Mouse (Mus musculus) midbrain, embryonic 16.5 days (tissue): ENCODE results near the gene Hoxa13. TPM values are rescaled to one million over a fixed set of nuclear protein-coding genes. Genes with fewer than 3 reads are reported as not detected.

Experiments
- ATAC-seq: fragments of 200-750 bp; cut with Nextera tagmentation; 2 replicates; pipeline ENCODE4 v1.8.0; 2017; ENCODE audit warnings: moderate TSS enrichment
- H3K27ac ChIP-seq: fragments of 300-500 bp; sonication (generic); 2 replicates; pipeline ENCODE4 v1.5.1; 2014; ENCODE audit warnings: mild to moderate bottlenecking, low read length, mixed read lengths
- H3K27me3 ChIP-seq: fragments of 300-500 bp; sonication (generic); 2 replicates; pipeline ENCODE4 v1.6.1; 2014; ENCODE audit warnings: low read depth, low read length, mixed read lengths; ENCODE audit not compliant: control insufficient read depth, insufficient read depth
- H3K36me3 ChIP-seq: fragments of 300-500 bp; sonication (generic); 2 replicates; pipeline ENCODE4 v1.6.1; 2014; ENCODE audit warnings: mild to moderate bottlenecking, low read length, moderate library complexity, mixed read lengths; ENCODE audit not compliant: control insufficient read depth, insufficient read depth
- H3K4me1 ChIP-seq: fragments of 300-500 bp; sonication (generic); 2 replicates; pipeline ENCODE4 v1.6.1; 2014; ENCODE audit warnings: mild to moderate bottlenecking, low read length, mixed read lengths; ENCODE audit not compliant: control insufficient read depth, insufficient read depth
- H3K4me2 ChIP-seq: fragments of 300-500 bp; sonication (generic); 2 replicates; pipeline ENCODE4 v1.6.1; 2014; ENCODE audit warnings: mild to moderate bottlenecking, low read length, mixed read lengths
- H3K4me3 ChIP-seq: fragments of 300-500 bp; sonication (generic); 2 replicates; pipeline ENCODE4 v1.5.1; 2014; ENCODE audit warnings: low read depth, mild to moderate bottlenecking, low read length, moderate library complexity, mixed read lengths
- H3K9ac ChIP-seq: fragments of 300-500 bp; sonication (generic); 2 replicates; pipeline ENCODE4 v1.6.1; 2014; ENCODE audit warnings: low read depth, low read length, mixed read lengths
- H3K9me3 ChIP-seq: fragments of 300-500 bp; sonication (generic); replicated peaks from 2 replicates; pipeline ENCODE4 v1.6.1; 2014; ENCODE audit warnings: mild to moderate bottlenecking, low read length, mixed read lengths; ENCODE audit not compliant: control insufficient read depth, poor library complexity, severe bottlenecking
- WGBS: fragments of 180-500 bp; shearing (Covaris S2); extraction: QIAGEN DNeasy Blood & Tissue Kit; methylation state at CpG from one replicate; pipeline ENCODE4 v1.1.7; 2014; 5-methylcytosine and 5-hydroxymethylcytosine counted together
- polyA plus RNA-seq: library from polyadenylated mRNA; unstranded; fragments of >200 nt; fragmentation: Nextera tagmentation; extraction: Ambion mirVana; gene quantifications from 2 replicates; pipeline ENCODE4 v1.2.1, GENCODE M21; 2015

Hoxa13 gene
- polyA plus RNA-seq, 1 experiment from 2014 or later: not detected

GRCm38 (mm10) chr6:52235267-52235666 is 25.4 kb downstream of the Hoxa13 start:
- Histone ChIP-seq H3K9ac (no peak overlapping the region), H3K27me3 (peaks cover 81% of the 10 kb centered on the region), H3K4me3 (no peak overlapping the region), H3K27ac (no peak overlapping the region), H3K4me2 (no peak overlapping the region), H3K9me3 (no peaks in the 10 kb centered on the region), H3K36me3 (no peaks in the 10 kb centered on the region), H3K4me1 (no peaks in the 10 kb centered on the region)
- ATAC-seq: no peak
- WGBS: 30% methylated on average over 9 of the region's 9 CpGs

- Histone ChIP-seq H3K9ac (no peak overlapping the region), H3K4me1 (no peaks in the 10 kb centered on the region), H3K4me2 (no peak overlapping the region), H3K27ac (no peak overlapping the region), H3K9me3 (no peaks in the 10 kb centered on the region), H3K36me3 (no peaks in the 10 kb centered on the region), H3K4me3 (no peak overlapping the region), H3K27me3 (peaks cover 76% of the 10 kb centered on the region)
- WGBS: under 1% methylated on average over 56 of the region's 68 CpGs
- ATAC-seq: no peak
These were observed 26.1 kb downstream of the Hoxa13 start for GRCm38 (mm10) chr6:52234428-52235140.

GRCm38 (mm10) chr6:52233546-52234427 is 26.9 kb downstream of the Hoxa13 start:
- 2% methylated on average over 64 of the region's 70 CpGs for WGBS
- H3K27me3 ChIP-seq: peaks cover 80% of the 10 kb centered on the region
- H3K9ac ChIP-seq: no peak overlapping the region
- H3K36me3 ChIP-seq: no peaks in the 10 kb centered on the region
- H3K27ac ChIP-seq: no peak overlapping the region
- H3K9me3 ChIP-seq: no peaks in the 10 kb centered on the region
- no peak for ATAC-seq
- no peak overlapping the region for H3K4me3 ChIP-seq
- H3K4me1 ChIP-seq: no peaks in the 10 kb centered on the region
- H3K4me2 ChIP-seq: no peak overlapping the region

- no peak overlapping the region for H3K4me3 ChIP-seq
- H3K4me2 ChIP-seq: no peak overlapping the region
- ATAC-seq: no peak
- peaks cover 83% of the 10 kb centered on the region for H3K27me3 ChIP-seq
- H3K4me1 ChIP-seq: no peaks in the 10 kb centered on the region
- no peaks in the 10 kb centered on the region for H3K36me3 ChIP-seq
- H3K27ac ChIP-seq: no peak overlapping the region
- 3% methylated on average over 23 of the region's 23 CpGs for WGBS
- H3K9me3 ChIP-seq: no peaks in the 10 kb centered on the region
- no peak overlapping the region for H3K9ac ChIP-seq
These were observed 27.6 kb downstream of the Hoxa13 start for GRCm38 (mm10) chr6:52232984-52233545.

- no peak overlapping the region for H3K27ac ChIP-seq
- WGBS: under 1% methylated on average over 18 of the region's 18 CpGs
- H3K9me3 ChIP-seq: no peaks in the 10 kb centered on the region
- H3K27me3 ChIP-seq: peaks cover 82% of the 10 kb centered on the region
- H3K4me3 ChIP-seq: no peak overlapping the region
- no peak overlapping the region for H3K4me2 ChIP-seq
- no peaks in the 10 kb centered on the region for H3K36me3 ChIP-seq
- H3K4me1 ChIP-seq: no peaks in the 10 kb centered on the region
- no peak overlapping the region for H3K9ac ChIP-seq
- ATAC-seq: no peak
These were observed 28.1 kb downstream of the Hoxa13 start for GRCm38 (mm10) chr6:52232568-52232965.

GRCm38 (mm10) chr6:52231885-52232567 is 28.7 kb downstream of the Hoxa13 start:
- peaks cover 82% of the 10 kb centered on the region for H3K27me3 ChIP-seq
- no peak overlapping the region for H3K4me3 ChIP-seq
- H3K4me1 ChIP-seq: no peaks in the 10 kb centered on the region
- H3K27ac ChIP-seq: no peak overlapping the region
- H3K36me3 ChIP-seq: no peaks in the 10 kb centered on the region
- 2% methylated on average over 18 of the region's 18 CpGs for WGBS
- no peaks in the 10 kb centered on the region for H3K9me3 ChIP-seq
- H3K9ac ChIP-seq: no peak overlapping the region
- H3K4me2 ChIP-seq: no peak overlapping the region
- no peak for ATAC-seq

GRCm38 (mm10) chr6:52230516-52231165 is 30.0 kb downstream of the Hoxa13 start, which contains the start of gene Hoxa9:
Hoxa9 (minus strand) TSS chr6:52231089.
- 3% methylated on average over 19 of the region's 36 CpGs for WGBS
- Histone ChIP-seq H3K27ac (no peak within 1 kb of the TSS), H3K4me2 (no peak within 1 kb of the TSS), H3K4me3 (no peak within 1 kb of the TSS), H3K9me3 (no peaks in the 10 kb centered on the region), H3K4me1 (no peaks in the 10 kb centered on the region), H3K27me3 (peaks cover 80% of the 10 kb centered on the region), H3K9ac (no peak within 1 kb of the TSS), H3K36me3 (no peaks in the 10 kb centered on the region)
- ATAC-seq: no peak

- H3K9me3 ChIP-seq: no peaks in the 10 kb centered on the region
- WGBS: 2% methylated on average over 42 of the region's 44 CpGs
- H3K36me3 ChIP-seq: no peaks in the 10 kb centered on the region
- no peaks in the 10 kb centered on the region for H3K4me1 ChIP-seq
- H3K4me3 ChIP-seq: no peak overlapping the region
- H3K27ac ChIP-seq: no peak overlapping the region
- peaks cover 80% of the 10 kb centered on the region for H3K27me3 ChIP-seq
- H3K4me2 ChIP-seq: no peak overlapping the region
- H3K9ac ChIP-seq: no peak overlapping the region
- no peak for ATAC-seq
These were observed 30.9 kb downstream of the Hoxa13 start for GRCm38 (mm10) chr6:52229558-52230416.
